Mouse (Mus musculus): ENCODE data around the gene Cklf. TPM values are rescaled to one million over a fixed set of nuclear protein-coding genes. Genes with fewer than 3 reads are reported as not detected.

Gene Cklf
- 8.8 and 14.4 TPM in 2 replicates for polyA plus RNA-seq (2012; rRNA removed)

GRCm38 (mm10) chr8:104250439-104251367 lies at the start of gene Cklf:
TSS of gene Cklf (plus strand) at chr8:104250861.

GRCm38 (mm10) chr8:104248276-104248675 lies 2.4 kb upstream of the Cklf start, which contains the start of gene Tk2:
TSS of gene Tk2 (minus strand) at chr8:104248558.

GRCm38 (mm10) chr8:104293081-104293480 lies 42.4 kb downstream of the Cklf start, which contains the start of gene Cmtm2a:
TSS of gene Cmtm2a (minus strand) at chr8:104293181.

GRCm38 (mm10) chr8:104309441-104310155 lies 58.9 kb downstream of the Cklf start, which contains the start of the genes Gm45711 and Cmtm1:
TSS of gene Gm45711 (minus strand) at chr8:104310081.
TSS of gene Cmtm1 (minus strand) at chr8:104310145.

Other genes starting within 250 kb of the Cklf start
- 49.1 and 57.5 TPM in 2 replicates for gene Cdh5, start 149.2 kb upstream of the Cklf start, polyA plus RNA-seq (2012; rRNA removed)
- 30.2 and 33.8 TPM in 2 replicates for gene Bean1, start 80.4 kb upstream of the Cklf start, polyA plus RNA-seq (2012; rRNA removed)
- gene Tk2, start 2.3 kb upstream of the Cklf start, polyA plus RNA-seq (2012; rRNA removed): 35.1 and 35.8 TPM in 2 replicates
- 3.2 and 4.2 TPM in 2 replicates for gene Cmtm2a, start 42.3 kb downstream of the Cklf start, polyA plus RNA-seq (2012; rRNA removed)
- 1.3 and 2.6 TPM in 2 replicates for gene Gm45711, start 59.2 kb downstream of the Cklf start, polyA plus RNA-seq (2012; rRNA removed)
- 0.07 and 0.14 TPM in 2 replicates for gene Cmtm1, start 59.3 kb downstream of the Cklf start, polyA plus RNA-seq (2012; rRNA removed)
- not detected in 2 replicates for gene Gm11020, start 70.7 kb downstream of the Cklf start, polyA plus RNA-seq (2012; rRNA removed)
- gene Cmtm2b, start 71.4 kb downstream of the Cklf start, polyA plus RNA-seq (2012; rRNA removed): 0.19 TPM in 1 of 2 replicates, not detected in the other
- 554 and 599 TPM in 2 replicates for gene Cmtm3, start 88.5 kb downstream of the Cklf start, polyA plus RNA-seq (2012; rRNA removed)
- 18.6 and 19.0 TPM in 2 replicates for gene Cmtm4, start 144.9 kb downstream of the Cklf start, polyA plus RNA-seq (2012; rRNA removed)
- gene Dync1li2, start 192.2 kb downstream of the Cklf start, polyA plus RNA-seq (2012; rRNA removed): 14.7 and 16.0 TPM in 2 replicates